ENCODE assay signal across 15 mouse cellular contexts in genomic region chr14:120313466-120313865, GRCm38 (mm10). TPM values are rescaled to one million over a fixed set of nuclear protein-coding genes. Genes with fewer than 3 reads are reported as not detected.
DNase-seq lines count a peak whose midpoint lies in the region; ATAC-seq lines count a peak whose summit lies in the region.
"Had no signal": no experiment of that assay in that cellular context is flagged by ENCODE, and none has a peak within 500 bp of the region (broad histone marks: within the 10 kb centered on the region; RNA-seq: fewer than 3 reads in every experiment).

No protein-coding gene starts in this region.

- H3K4me2 ChIP-seq in heart, embryonic 13.5 days = 0 out of 2 replicates have a peak overlapping the region, but pooled peaks have one; percentile 7
- peak overlapping the region; percentile 41 for H3K4me2 ChIP-seq in lung, embryonic 16.5 days (ENCODE audit: low read depth, low read length)
- no peak overlapping the region for H3K4me2 ChIP-seq in embryonic facial prominence, embryonic 13.5 days
- H3K4me2 ChIP-seq in kidney, embryonic 16.5 days (replicated peaks; ENCODE audit: low read depth, low read length) = no peak overlapping the region
- H3K4me2 ChIP-seq: forebrain, embryonic 12.5 days; liver, embryonic 15.5 days; midbrain, embryonic 12.5 days had no signal

- H3K4me3 ChIP-seq in heart, embryonic 13.5 days = no peak overlapping the region
- no peak overlapping the region; the same call in 1 of the 2 replicates for H3K4me3 ChIP-seq in lung, embryonic 16.5 days (ENCODE audit: low read length)
- no peak overlapping the region for H3K4me3 ChIP-seq in embryonic facial prominence, embryonic 13.5 days
- no peak overlapping the region for H3K4me3 ChIP-seq in kidney, embryonic 16.5 days (ENCODE audit: low read length)
- H3K4me3 ChIP-seq: forebrain, embryonic 12.5 days; layer of hippocampus, adult 2 months; liver, embryonic 15.5 days; midbrain, embryonic 12.5 days had no signal

- peaks cover 78% of the 10 kb centered on the region for H3K4me1 ChIP-seq in heart, embryonic 13.5 days
- peaks cover 61% of the 10 kb centered on the region for H3K4me1 ChIP-seq in lung, embryonic 16.5 days (replicated peaks; ENCODE audit: control insufficient read depth, insufficient read depth, low read length)
- peaks cover 51% of the 10 kb centered on the region for H3K4me1 ChIP-seq in embryonic facial prominence, embryonic 13.5 days
- H3K4me1 ChIP-seq in kidney, embryonic 16.5 days (ENCODE audit: insufficient read depth, low read length) = peaks cover 29% of the 10 kb centered on the region

- peak overlapping the region; percentile 50; the same call in 1 of the 2 replicates for H3K27ac ChIP-seq in heart, embryonic 13.5 days (replicated peaks)
- peak overlapping the region; percentile 88 for H3K27ac ChIP-seq in lung, embryonic 16.5 days (ENCODE audit: low read length)
- peak overlapping the region; percentile 66 for H3K27ac ChIP-seq in embryonic facial prominence, embryonic 13.5 days
- no peak overlapping the region for H3K27ac ChIP-seq in kidney, embryonic 16.5 days (ENCODE audit: low read length)
- H3K27ac ChIP-seq: forebrain, embryonic 12.5 days; layer of hippocampus, adult 2 months; liver, embryonic 15.5 days; midbrain, embryonic 12.5 days had no signal

- H3K9ac ChIP-seq in heart, embryonic 13.5 days = peak overlapping the region; percentile 52; the same call in 1 of the 2 replicates
- H3K9ac ChIP-seq in lung, embryonic 16.5 days (ENCODE audit: low read length) = no peak overlapping the region
- no peak overlapping the region for H3K9ac ChIP-seq in embryonic facial prominence, embryonic 13.5 days
- no peak overlapping the region for H3K9ac ChIP-seq in kidney, embryonic 16.5 days (replicated peaks; ENCODE audit: low read length)
- H3K9ac ChIP-seq: forebrain, embryonic 12.5 days; liver, embryonic 15.5 days; midbrain, embryonic 12.5 days had no signal

- 74% methylated on average over 8 of the region's 8 CpGs for WGBS in heart, embryonic 13.5 days
- WGBS in lung, embryonic 16.5 days = 64% methylated on average over 8 of the region's 8 CpGs
- 79% methylated on average over 8 of the region's 8 CpGs for WGBS in embryonic facial prominence, embryonic 13.5 days
- 76% methylated on average over 8 of the region's 8 CpGs for WGBS in kidney, embryonic 16.5 days

- DNase-seq in heart, postnatal 25 days (ENCODE audit: low spot score) = no peak
- DNase-seq in lung, postnatal 14 days = no peak
- DNase-seq in naive thymus-derived CD4-positive, alpha-beta T cell, adult 2 months (ENCODE audit: low read depth) = peak; percentile 75
- no peak for DNase-seq in frontal cortex, postnatal 10 days (ENCODE audit: low spot score in 2 of 2)
- DNase-seq: gastrocnemius, postnatal 14 days; thymus, adult 18-20 months had no signal

- H3K9me3 ChIP-seq in heart, embryonic 13.5 days = no peaks in the 10 kb centered on the region
- no peaks in the 10 kb centered on the region for H3K9me3 ChIP-seq in lung, embryonic 16.5 days (ENCODE audit: control insufficient read depth, low read length)
- H3K9me3 ChIP-seq in embryonic facial prominence, embryonic 13.5 days = no peaks in the 10 kb centered on the region
- H3K9me3 ChIP-seq in kidney, embryonic 16.5 days (ENCODE audit: low read length) = no peaks in the 10 kb centered on the region
- H3K9me3 ChIP-seq: forebrain, embryonic 12.5 days; G1E; liver, embryonic 15.5 days; midbrain, embryonic 12.5 days had no signal

- H3K27me3 ChIP-seq in heart, embryonic 13.5 days (replicated peaks) = no peaks in the 10 kb centered on the region
- no peaks in the 10 kb centered on the region for H3K27me3 ChIP-seq in lung, embryonic 16.5 days (ENCODE audit: control insufficient read depth, insufficient read depth, low read depth, low read length)
- H3K27me3 ChIP-seq in embryonic facial prominence, embryonic 13.5 days = no peaks in the 10 kb centered on the region
- no peaks in the 10 kb centered on the region for H3K27me3 ChIP-seq in kidney, embryonic 16.5 days (ENCODE audit: insufficient read depth, low read length)
- H3K27me3 ChIP-seq: forebrain, embryonic 12.5 days; liver, embryonic 15.5 days; midbrain, embryonic 12.5 days had no signal

- no peak for ATAC-seq in heart, embryonic 13.5 days (ENCODE audit: extremely low read depth, insufficient number of reproducible peaks, low FRiP score, low TSS enrichment)
- peak; percentile 74 for ATAC-seq in lung, embryonic 16.5 days (ENCODE audit: low read depth)
- ATAC-seq in embryonic facial prominence, embryonic 13.5 days (ENCODE audit: insufficient number of reproducible peaks, insufficient read depth, low FRiP score, low TSS enrichment, low read depth) = 0 out of 2 replicates have a peak, but pooled peaks have one; percentile 32
- ATAC-seq in kidney, embryonic 16.5 days (ENCODE audit: low FRiP score, low TSS enrichment) = no peak

- peaks cover 28% of the 10 kb centered on the region for H3K36me3 ChIP-seq in heart, embryonic 13.5 days
- H3K36me3 ChIP-seq in lung, embryonic 16.5 days (ENCODE audit: control insufficient read depth, insufficient read depth, low read length) = no peaks in the 10 kb centered on the region
- peaks cover 19% of the 10 kb centered on the region for H3K36me3 ChIP-seq in embryonic facial prominence, embryonic 13.5 days
- H3K36me3 ChIP-seq in kidney, embryonic 16.5 days (ENCODE audit: insufficient read depth, low read length) = peaks cover 8% of the 10 kb centered on the region; the same call in 1 of the 2 replicates
- H3K36me3 ChIP-seq: forebrain, embryonic 12.5 days; liver, embryonic 15.5 days; midbrain, embryonic 12.5 days had no signal

- intact Hi-C loops in heart, postnatal 25 days (cut with DNase I) = no loop called here

RNA-seq across cellular contexts. Expression of gene Mbnl2, which starts 38.0 kb away (rescaled TPM):
- 88.9 and 92.5 TPM in 2 replicates for polyA plus RNA-seq in heart, embryonic 13.5 days (2015; fragmentation: Nextera tagmentation; extraction: Ambion mirVana)
- 100 to 1,000 TPM; 234 to 252 TPM for total RNA-seq in heart, postnatal 25 days (2021)
- 162 and 164 TPM in 2 replicates for polyA plus RNA-seq in lung, embryonic 16.5 days (2015; fragmentation: Nextera tagmentation; extraction: Ambion mirVana)
- 146 and 173 TPM in 2 replicates for polyA plus RNA-seq in embryonic facial prominence, embryonic 13.5 days (2015; fragmentation: Nextera tagmentation; extraction: Ambion mirVana)
- polyA plus RNA-seq in kidney, embryonic 16.5 days (2015; fragmentation: Nextera tagmentation; extraction: Ambion mirVana) = 103 and 106 TPM in 2 replicates

Comparison
In these comparisons a context has a peak if more than half of its experiments do, and no peak if none do; other contexts are left out.
1. ATAC-seq: peak in lung, embryonic 16.5 days (single experiment) and embryonic facial prominence, embryonic 13.5 days (single experiment); none in heart, embryonic 13.5 days (single experiment) and kidney, embryonic 16.5 days (single experiment).
2. H3K4me2 ChIP-seq: peak in heart, embryonic 13.5 days (single experiment) and lung, embryonic 16.5 days (single experiment); none in embryonic facial prominence, embryonic 13.5 days (single experiment) and kidney, embryonic 16.5 days (single experiment).